Mouse (Mus musculus): ENCODE data around the gene Pak7. TPM values are rescaled to one million over a fixed set of nuclear protein-coding genes. Genes with fewer than 3 reads are reported as not detected.

The Pak7 gene
- total RNA-seq, 2 experiments from 2014 or later, result not detected

- DNase-seq, result no peak
- intact Hi-C loops (cut with DNase I; ENCODE audit: low total_unique reads), result no loop called here
Measured at GRCm38 (mm10) chr2:136057861-136058331, 329.9 kb downstream of the Pak7 start.

DNA sequence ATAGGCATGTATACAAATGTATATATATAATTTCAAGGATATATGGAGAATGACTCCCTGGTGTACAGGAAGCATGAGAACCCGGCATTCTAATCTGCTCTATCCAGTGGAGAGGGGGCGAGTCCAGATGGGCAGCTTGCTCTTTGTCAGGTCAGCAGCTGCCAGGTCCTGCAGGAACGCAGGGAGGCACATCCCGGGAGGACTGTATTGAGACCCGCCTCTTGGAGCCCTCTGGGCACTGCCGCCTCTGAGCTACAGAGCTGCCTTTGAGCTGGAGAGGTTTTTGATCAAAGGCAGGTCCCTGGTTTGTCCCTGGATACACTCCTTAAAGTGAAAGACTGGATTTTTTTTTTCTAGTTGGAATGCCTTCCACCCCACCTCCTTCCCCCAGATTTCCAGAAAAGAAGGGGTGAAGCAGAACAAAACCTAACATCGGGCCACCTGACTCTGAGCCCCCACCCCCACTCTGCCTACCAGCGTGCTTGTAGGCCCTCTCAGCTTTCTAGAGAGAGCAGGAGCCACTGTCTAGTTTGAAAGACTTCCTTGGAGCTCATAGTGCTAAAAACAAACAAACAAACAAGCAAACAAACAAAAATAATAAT, 336.0 kb downstream of the Pak7 start, which contains the start of gene Lamp5:
TSS of gene Lamp5 (plus strand) at position 552 of the 602 bp plus-strand sequence.
- no peak for DNase-seq

GRCm38 (mm10) chr2:136050793-136051615, 336.8 kb downstream of the Pak7 start:
- DNase-seq, result peak; percentile 4
- intact Hi-C loops (cut with DNase I; ENCODE audit: low total_unique reads), result no loop called here

More for the DNA sequence above, 336.0 kb downstream of the Pak7 start, which contains the start of gene Lamp5:
- intact Hi-C loops (cut with DNase I; ENCODE audit: low total_unique reads), result no loop called here

DNA sequence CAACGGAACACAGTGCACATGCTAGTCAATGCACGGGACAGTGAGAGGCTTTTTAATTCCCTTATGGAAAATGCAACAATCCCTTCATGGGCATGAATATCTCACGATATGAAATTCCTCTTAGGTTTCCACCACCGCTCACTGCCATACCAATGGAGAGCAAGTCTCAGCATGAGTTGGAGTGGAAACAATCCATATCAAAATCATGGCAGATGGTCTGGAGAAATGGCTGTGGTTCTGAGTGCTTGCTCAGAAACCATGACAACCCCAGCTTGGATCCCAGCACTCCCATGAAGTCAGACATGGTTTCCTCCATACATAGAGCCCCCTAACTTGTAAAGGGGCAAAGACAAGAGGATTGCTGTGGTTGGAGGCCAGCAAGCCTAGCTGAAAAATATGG, 339.3 kb downstream of the Pak7 start:
- no peak for DNase-seq
- intact Hi-C loops (cut with DNase I; ENCODE audit: low total_unique reads), result no loop called here

Other genes starting within 250 kb of the Pak7 start
- gene Ankef1, start 113.9 kb upstream of the Pak7 start, total RNA-seq (2021), result under 1 TPM; 0.18 to 0.35 TPM